Mouse (Mus musculus): ENCODE results near the gene Eif6. TPM values are rescaled to one million over a fixed set of nuclear protein-coding genes. Genes with fewer than 3 reads are reported as not detected.

The Eif6 gene
- total RNA-seq, 1 experiment, result 199 TPM

- Histone ChIP-seq H3K4me1 (ENCODE audit: control insufficient read depth in 2 of 2, insufficient read depth in 2 of 2, low read length in 2 of 2, poor library complexity in 1 of 2) (peaks cover 0 to 4% of the 10 kb centered on the region in 2 experiments; a peak in 1 of 4 replicates), H3K4me3 (ENCODE audit: insufficient read depth in 1 of 2, low read depth in 1 of 2, low read length in 2 of 2, poor library complexity in 1 of 2, severe bottlenecking in 1 of 2) (peak overlapping the region; percentile 48 to 76; a peak in 2 of 4 replicates), H3K27ac (ENCODE audit: insufficient read depth, low read depth, low read length, poor library complexity, severe bottlenecking) (no peak overlapping the region; the same call in 1 of the 2 replicates), H3K9me3 (ENCODE audit: control insufficient read depth, insufficient read depth, low read depth, low read length) (no peaks in the 10 kb centered on the region), H3K36me3 (ENCODE audit: control insufficient read depth, insufficient read depth, low read length, poor library complexity, severe bottlenecking) (no peaks in the 10 kb centered on the region), H3K9ac (ENCODE audit: insufficient read depth, low read depth, low read length, poor library complexity, severe bottlenecking) (no peak overlapping the region)
- in situ Hi-C loops (cut with MboI; ENCODE audit: low sequenced_read_pairs in 2 of 2, unreplicated experiment in 2 of 2), result loop anchor here in 1 of 2 experiments (10.0 kb wide), 1 partner anchor 270 kb away; no protein-coding TSS in a partner anchor
- DNase-seq (ENCODE audit: low read depth, low spot score), result no peak
- TF ChIP-seq CHD2 (IDR thresholded peaks at IDR 0.05; ENCODE audit: low read depth, low read length) (no peak), HCFC1 (IDR thresholded peaks at IDR 0.05; ENCODE audit: borderline replicate concordance, insufficient read depth, low read length) (no peak), MAFK (IDR thresholded peaks at IDR 0.05; ENCODE audit: insufficient read depth, low read depth, low read length) (no peak), ZC3H11A (IDR thresholded peaks at IDR 0.05; ENCODE audit: borderline replicate concordance, low read depth, low read length) (no peak), ZNF384 (IDR thresholded peaks at IDR 0.05; ENCODE audit: low read depth, low read length) (no peak)
Measured at GRCm38 (mm10) chr2:155774261-155774926, 52.3 kb downstream of the Eif6 start.

- no peak for DNase-seq (ENCODE audit: low read depth, low spot score)
- Histone ChIP-seq H3K27ac (ENCODE audit: insufficient read depth, low read depth, low read length, poor library complexity, severe bottlenecking) (no peak overlapping the region), H3K36me3 (ENCODE audit: control insufficient read depth, insufficient read depth, low read length, poor library complexity, severe bottlenecking) (no peaks in the 10 kb centered on the region), H3K4me3 (ENCODE audit: insufficient read depth in 1 of 2, low read depth in 1 of 2, low read length in 2 of 2, poor library complexity in 1 of 2, severe bottlenecking in 1 of 2) (no peak overlapping the region), H3K9ac (ENCODE audit: insufficient read depth, low read depth, low read length, poor library complexity, severe bottlenecking) (no peak overlapping the region), H3K4me1 (ENCODE audit: control insufficient read depth in 2 of 2, insufficient read depth in 2 of 2, low read length in 2 of 2, poor library complexity in 1 of 2) (peaks cover 0 to 4% of the 10 kb centered on the region in 2 experiments; a peak in 1 of 4 replicates), H3K9me3 (ENCODE audit: control insufficient read depth, insufficient read depth, low read depth, low read length) (no peaks in the 10 kb centered on the region)
- in situ Hi-C loops (cut with MboI; ENCODE audit: low sequenced_read_pairs in 2 of 2, unreplicated experiment in 2 of 2), result loop anchor here in 1 of 2 experiments (10.0 kb wide), 1 partner anchor 269 kb away; no protein-coding TSS in a partner anchor
- TF ChIP-seq ZC3H11A (IDR thresholded peaks at IDR 0.05; ENCODE audit: borderline replicate concordance, low read depth, low read length), result no peak
- no peak for TF ChIP-seq MAFK (IDR thresholded peaks at IDR 0.05; ENCODE audit: insufficient read depth, low read depth, low read length)
- TF ChIP-seq ZNF384 (IDR thresholded peaks at IDR 0.05; ENCODE audit: low read depth, low read length), result no peak
- TF ChIP-seq CHD2 (IDR thresholded peaks at IDR 0.05; ENCODE audit: low read depth, low read length), result no peak
- no peak for TF ChIP-seq HCFC1 (IDR thresholded peaks at IDR 0.05; ENCODE audit: borderline replicate concordance, insufficient read depth, low read length)
Measured at GRCm38 (mm10) chr2:155773664-155774063, 53.1 kb downstream of the Eif6 start.

Other genes with a start within 250 kb of the Eif6 start
- 17.8 and 27.8 TPM in 2 replicates for gene Gss, start 234.1 kb downstream of the Eif6 start, total RNA-seq (2012; rRNA removed)
- gene Myh7b, start 215.7 kb downstream of the Eif6 start, total RNA-seq (2012; rRNA removed), result 5.4 and 8.0 TPM in 2 replicates
- gene Trpc4ap, start 134.5 kb downstream of the Eif6 start, total RNA-seq (2012; rRNA removed), result 40.1 and 50.0 TPM in 2 replicates
- gene Edem2, start 97.5 kb downstream of the Eif6 start, total RNA-seq (2012; rRNA removed), result 38.4 and 59.5 TPM in 2 replicates
- not detected in 2 replicates for gene Gm17581, start 91.1 kb downstream of the Eif6 start, total RNA-seq (2012; rRNA removed)
- gene Procr, start 75.8 kb downstream of the Eif6 start, total RNA-seq (2012; rRNA removed), result 6.3 and 8.0 TPM in 2 replicates
- 0.76 and 1.3 TPM in 2 replicates for gene Mmp24, start 51.6 kb downstream of the Eif6 start, total RNA-seq (2012; rRNA removed)
- 4.1 and 7.0 TPM in 2 replicates for gene BC029722, start 7.5 kb downstream of the Eif6 start, total RNA-seq (2012; rRNA removed)
- 0.13 and 0.21 TPM in 2 replicates for gene Fam83c, start 7.9 kb upstream of the Eif6 start, total RNA-seq (2012; rRNA removed)
- gene Uqcc1, start 103.4 kb upstream of the Eif6 start, total RNA-seq (2012; rRNA removed), result 61.7 and 81.6 TPM in 2 replicates
- not detected in 2 replicates for gene Gm15557, start 113.8 kb upstream of the Eif6 start, total RNA-seq (2012; rRNA removed)
- 0.09 and 0.11 TPM in 2 replicates for gene Gdf5, start 118.4 kb upstream of the Eif6 start, total RNA-seq (2012; rRNA removed)
- gene Cep250, start 129.5 kb upstream of the Eif6 start, total RNA-seq (2012; rRNA removed), result 22.2 and 24.2 TPM in 2 replicates
- gene 6430550D23Rik, start 181.1 kb upstream of the Eif6 start, total RNA-seq (2012; rRNA removed), result 0.98 and 1.5 TPM in 2 replicates
- gene Ergic3, start 181.1 kb upstream of the Eif6 start, total RNA-seq (2012; rRNA removed), result 134 and 213 TPM in 2 replicates
- 0.22 and 0.26 TPM in 2 replicates for gene Fer1l4, start 226.0 kb upstream of the Eif6 start, total RNA-seq (2012; rRNA removed)
- gene Spag4, start 238.2 kb upstream of the Eif6 start, total RNA-seq (2012; rRNA removed), result 1.9 and 2.6 TPM in 2 replicates

Data from ES-E14 (cell line).